Mouse (Mus musculus): Measurements from ENCODE around the gene Hspg2. TPM values are rescaled to one million over a fixed set of nuclear protein-coding genes. Genes with fewer than 3 reads are reported as not detected.

Gene Hspg2
- polyA plus RNA-seq, 1 experiment from 2014 or later: 31.3 TPM

DNA sequence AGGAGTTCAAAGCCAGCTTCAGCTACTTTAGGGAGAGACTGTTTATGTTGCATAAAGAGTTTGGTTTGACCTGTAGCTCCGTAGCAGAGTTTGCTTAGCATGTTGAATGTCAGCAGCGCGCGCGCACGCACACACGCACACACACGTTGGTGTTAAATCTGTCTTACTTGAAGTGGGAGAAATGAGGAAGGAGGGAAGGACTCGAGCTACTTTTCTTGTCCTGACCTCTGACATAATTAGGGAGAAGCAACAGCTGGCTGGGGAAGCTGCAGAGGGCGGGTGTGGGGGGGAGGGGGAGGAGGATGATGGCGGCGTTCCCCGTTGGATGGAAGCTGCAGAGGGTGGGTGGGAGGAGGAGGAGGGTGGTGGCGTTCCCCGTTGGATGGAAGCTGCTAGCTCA lies 141.7 kb downstream of the Hspg2 start:
- Histone ChIP-seq H3K36me3 (ENCODE audit: insufficient read depth, low read length) (peaks cover 63% of the 10 kb centered on the region), H3K4me3 (replicated peaks; ENCODE audit: low read depth, low read length) (no peak overlapping the region), H3K27me3 (ENCODE audit: insufficient read depth, low read length) (no peaks in the 10 kb centered on the region), H3K27ac (no peak overlapping the region), H3K9me3 (replicated peaks; ENCODE audit: low read length) (no peaks in the 10 kb centered on the region), H3K4me1 (replicated peaks; ENCODE audit: insufficient read depth, low read length) (0 out of 2 replicates have a peak, but pooled peaks cover 3% of the 10 kb centered on the region), H3K4me2 (ENCODE audit: low read length) (no peak overlapping the region), H3K9ac (ENCODE audit: low read depth, low read length) (no peak overlapping the region)
- 55% methylated on average over 15 of the region's 15 CpGs for WGBS
- TF ChIP-seq CTCF (IDR thresholded peaks at IDR 0.05; ENCODE audit: low read depth): no peak
- DNase-seq (ENCODE audit: low spot score): peak; percentile 53
- no peak for ATAC-seq (replicated peaks; ENCODE audit: low FRiP score, low read depth)

Small RNAs within 50 kb of the gene (microRNA-seq; reads per million reads assigned to microRNA genes)
- gene Mir7018: not detected

Other genes with a start within 250 kb of the Hspg2 start
- 17.5 and 26.5 TPM in 2 replicates for gene Wnt4, start 191.3 kb upstream of the Hspg2 start, polyA plus RNA-seq (2015; fragmentation: Nextera tagmentation; extraction: Ambion mirVana)
- 592 and 644 TPM in 2 replicates for gene Cdc42, start 111.0 kb upstream of the Hspg2 start, polyA plus RNA-seq (2015; fragmentation: Nextera tagmentation; extraction: Ambion mirVana)
- not detected in 2 replicates for gene Cela3a, start 59.0 kb upstream of the Hspg2 start, polyA plus RNA-seq (2015; fragmentation: Nextera tagmentation; extraction: Ambion mirVana)
- gene Cela3b, start 38.2 kb upstream of the Hspg2 start, polyA plus RNA-seq (2015; fragmentation: Nextera tagmentation; extraction: Ambion mirVana): not detected in 2 replicates
- gene 1700013G24Rik, start 15.5 kb upstream of the Hspg2 start, polyA plus RNA-seq (2015; fragmentation: Nextera tagmentation; extraction: Ambion mirVana): not detected in 2 replicates
- gene Ldlrad2, start 105.8 kb downstream of the Hspg2 start, polyA plus RNA-seq (2015; fragmentation: Nextera tagmentation; extraction: Ambion mirVana): not detected in 2 replicates
- gene Usp48, start 125.0 kb downstream of the Hspg2 start, polyA plus RNA-seq (2015; fragmentation: Nextera tagmentation; extraction: Ambion mirVana): 40.4 and 49.2 TPM in 2 replicates
- 28.5 and 30.6 TPM in 2 replicates for gene Rap1gap, start 196.0 kb downstream of the Hspg2 start, polyA plus RNA-seq (2015; fragmentation: Nextera tagmentation; extraction: Ambion mirVana)